Mouse (Mus musculus): ENCODE results near the gene Lrrc17. TPM values are rescaled to one million over a fixed set of nuclear protein-coding genes. Genes with fewer than 3 reads are reported as not detected.
"Not testable (repeated sequence)": the region's sequence is repeated elsewhere in the genome, so short reads cannot be mapped to it uniquely, and the experiment has no call there.

Lrrc17 gene
- total RNA-seq, 2 experiments from 2014 or later = 9.8 to 14.3 TPM

DNA sequence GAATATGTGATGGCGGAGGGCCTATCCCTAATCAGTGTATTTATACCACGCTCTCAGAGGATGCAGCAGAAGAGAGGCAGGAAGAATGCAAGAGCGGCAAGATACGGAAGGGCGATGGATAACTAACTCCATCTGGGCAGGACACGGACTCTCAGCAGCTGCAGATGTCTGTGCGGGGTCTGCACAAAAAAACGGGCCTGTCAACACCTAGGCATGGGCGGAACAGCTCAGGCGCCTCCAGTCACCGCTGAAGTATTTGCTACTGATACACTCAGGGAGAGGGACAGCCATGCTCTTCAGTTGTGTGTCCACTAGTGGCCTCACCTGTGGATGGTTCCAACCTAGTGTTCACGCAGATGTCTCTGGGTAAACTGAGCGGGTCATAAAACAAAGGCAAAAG lies 44.9 kb downstream of the Lrrc17 start:
- intact Hi-C loops (cut with DNase I; ENCODE audit: low total_unique reads) = loop anchor here (5.0 to 10.0 kb wide), 2 partner anchors 156 to 323 kb away; no protein-coding TSS in a partner anchor

GRCm38 (mm10) chr5:21592106-21592505 lies 48.7 kb downstream of the Lrrc17 start:
- intact Hi-C loops (cut with DNase I; ENCODE audit: low total_unique reads) = no loop called here
- no peak for DNase-seq

More for the DNA sequence above, 44.9 kb downstream of the Lrrc17 start:
- DNase-seq = peak; percentile 5

- DNase-seq = no peak
- intact Hi-C loops (cut with DNase I; ENCODE audit: low total_unique reads) = no loop called here
Observed at GRCm38 (mm10) chr5:21593201-21593709, 49.9 kb downstream of the Lrrc17 start.

DNA sequence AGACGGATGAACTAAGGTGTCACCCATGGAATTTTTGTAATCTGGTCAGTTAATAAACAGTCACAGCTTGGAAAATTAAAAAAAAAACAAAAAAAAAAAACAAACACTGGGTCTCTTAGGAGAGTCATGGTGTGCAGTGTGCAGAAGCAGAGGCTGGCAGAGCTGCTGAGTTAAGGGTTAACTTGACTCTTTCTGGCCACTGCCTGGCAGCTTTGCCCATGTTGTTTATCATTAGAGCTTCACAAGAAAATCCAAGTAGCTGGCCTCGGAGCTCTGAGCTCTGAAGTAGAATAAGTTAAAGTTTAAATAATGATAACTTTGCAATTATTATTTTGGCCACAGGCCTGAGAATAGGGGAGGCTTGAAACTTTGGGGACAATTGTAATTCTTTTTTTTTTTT lies 56.2 kb downstream of the Lrrc17 start:
- intact Hi-C loops (cut with DNase I; ENCODE audit: low total_unique reads); DNase-seq: not testable (repeated sequence)

DNA sequence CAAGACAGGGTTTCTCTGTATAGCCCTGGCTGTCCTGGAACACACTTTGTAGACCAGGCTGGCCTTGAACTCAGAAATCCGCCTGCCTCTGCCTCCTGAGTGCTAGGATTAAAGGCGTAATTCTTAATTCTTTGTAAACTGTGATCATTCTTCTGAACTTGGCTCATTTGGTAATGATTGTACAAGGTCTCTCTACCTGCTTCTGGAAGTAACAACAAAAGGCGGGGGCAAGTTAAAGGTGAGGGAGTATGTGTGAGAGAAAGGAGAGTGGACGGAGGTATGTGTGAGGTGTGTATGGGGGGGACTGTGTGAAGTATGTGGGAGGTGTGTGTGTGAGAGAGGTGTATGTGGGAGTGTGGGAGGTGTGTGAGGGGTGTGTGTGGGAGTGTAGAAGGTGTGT lies 56.6 kb downstream of the Lrrc17 start:
- no peak for DNase-seq
- intact Hi-C loops (cut with DNase I; ENCODE audit: low total_unique reads) = no loop called here

- intact Hi-C loops (cut with DNase I; ENCODE audit: low total_unique reads) = no loop called here
- DNase-seq = no peak
Observed at GRCm38 (mm10) chr5:21605936-21606335, 62.6 kb downstream of the Lrrc17 start.

DNA sequence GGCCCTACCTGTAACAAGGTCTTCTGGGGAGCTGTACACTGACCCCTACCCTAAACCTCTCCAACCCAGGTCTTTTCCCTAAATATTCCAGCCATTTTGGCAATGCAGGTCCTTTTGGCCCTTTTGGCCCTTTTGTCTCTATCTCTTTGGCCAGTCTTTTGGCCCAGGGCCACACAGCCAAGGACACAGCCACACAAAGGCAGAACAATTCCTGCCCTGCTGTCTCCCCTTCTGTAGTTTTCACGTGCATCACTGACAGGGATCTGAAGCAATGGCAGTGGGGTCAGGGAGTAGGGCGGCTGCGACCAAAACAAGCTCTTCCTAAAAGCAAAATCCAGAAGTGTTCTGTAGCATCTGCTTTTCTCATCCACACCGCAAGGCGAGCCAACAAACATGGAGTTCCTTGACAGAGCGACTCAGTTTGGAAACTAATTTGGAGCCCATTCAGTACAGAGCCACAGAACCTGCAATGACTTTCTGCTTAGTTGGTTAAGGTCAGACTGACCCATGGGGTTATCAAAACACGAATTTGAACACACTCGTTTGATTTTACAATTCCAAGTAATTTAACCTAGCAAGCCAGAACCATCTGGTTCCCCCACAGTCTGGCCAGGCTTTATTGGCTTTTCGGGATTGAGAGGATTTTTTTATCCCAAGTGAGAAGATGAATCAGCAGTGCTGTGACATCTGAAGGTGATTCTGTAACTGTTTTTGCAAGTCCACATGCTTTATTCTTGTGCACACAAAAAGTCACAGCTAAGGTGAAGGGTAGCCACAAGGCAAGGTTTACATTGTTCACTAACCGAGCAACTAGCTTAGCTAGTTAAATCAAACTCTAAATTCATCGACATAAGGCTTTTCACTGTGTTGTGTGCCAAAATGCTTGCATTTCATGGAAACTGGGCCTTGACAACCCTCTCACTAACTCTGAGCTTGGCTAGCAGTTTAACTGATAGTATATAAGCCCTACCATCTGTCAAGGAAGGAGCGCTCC lies 65.2 kb downstream of the Lrrc17 start:
- intact Hi-C loops (cut with DNase I; ENCODE audit: low total_unique reads) = no loop called here
- peak; percentile 49 for DNase-seq

- intact Hi-C loops (cut with DNase I; ENCODE audit: low total_unique reads) = no loop called here
- DNase-seq = no peak
Observed at GRCm38 (mm10) chr5:21610996-21611395, 67.6 kb downstream of the Lrrc17 start.

DNA sequence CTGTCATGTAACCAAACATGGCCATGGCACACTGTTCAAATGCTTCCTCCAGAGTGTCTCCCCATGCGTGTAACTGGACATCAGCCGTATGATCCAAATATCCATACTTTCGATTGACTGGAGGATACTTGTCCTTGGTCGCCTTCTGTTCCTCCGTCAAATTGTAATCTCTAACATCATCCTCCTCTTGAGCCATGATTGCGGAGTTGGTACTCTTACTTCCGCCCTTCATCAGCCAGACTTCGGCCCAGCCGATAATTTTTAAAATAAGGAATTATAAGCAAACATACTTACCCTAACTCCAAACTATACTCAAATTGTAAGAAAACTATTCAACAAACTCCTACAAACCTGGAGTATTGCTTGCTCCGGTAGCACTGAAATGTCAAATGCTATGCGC lies 70.9 kb downstream of the Lrrc17 start:
- intact Hi-C loops (cut with DNase I; ENCODE audit: low total_unique reads); DNase-seq: not testable (repeated sequence)

DNA sequence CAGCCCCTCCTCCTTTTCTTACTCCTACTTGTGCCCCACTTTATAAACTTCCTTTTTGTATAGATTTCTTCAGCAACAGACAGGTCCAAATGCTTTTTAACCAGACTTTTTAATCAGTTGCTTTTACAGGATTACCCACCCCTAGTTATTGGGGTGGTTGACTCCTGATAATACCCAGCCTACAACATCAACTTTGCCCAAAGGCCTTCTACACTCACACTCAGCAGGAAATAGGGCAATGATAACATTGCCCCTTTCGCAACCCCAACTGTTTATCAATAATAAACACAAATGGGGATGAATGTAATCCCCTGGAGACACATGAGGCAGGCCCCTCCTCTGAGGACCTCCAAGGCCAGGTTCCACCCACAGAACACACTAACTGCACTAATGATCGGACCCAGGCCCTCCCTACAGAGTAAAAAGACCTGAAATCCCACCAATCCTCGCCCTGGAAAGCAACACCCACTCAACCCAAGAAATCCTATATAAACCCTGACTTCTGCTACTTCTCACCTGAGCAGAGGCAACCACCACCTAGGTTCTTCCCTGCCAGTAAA lies 73.2 kb downstream of the Lrrc17 start:
- no peak for DNase-seq
- intact Hi-C loops (cut with DNase I; ENCODE audit: low total_unique reads) = no loop called here

Other genes starting within 250 kb of the Lrrc17 start
- gene Fgl2, start 170.9 kb upstream of the Lrrc17 start, total RNA-seq (2021) = 1 to 10 TPM; 5.7 to 6.1 TPM
- gene Ccdc146, start 118.9 kb upstream of the Lrrc17 start, total RNA-seq (2021) = 1 to 10 TPM; 1.5 to 1.6 TPM
- 1 to 10 TPM; 5.9 to 6.5 TPM for gene Fam185a, start 118.6 kb upstream of the Lrrc17 start, total RNA-seq (2021)
- gene Fbxl13, start 102.1 kb downstream of the Lrrc17 start, total RNA-seq (2021) = under 1 TPM; 0.16 to 0.22 TPM
- gene Armc10, start 102.3 kb downstream of the Lrrc17 start, total RNA-seq (2021) = 1 to 10 TPM; 6.2 to 6.8 TPM
- 1 to 10 TPM; 8.6 to 9.5 TPM for gene Napepld, start 157.8 kb downstream of the Lrrc17 start, total RNA-seq (2021)
- 100 to 1,000 TPM; 124 to 132 TPM for gene Pmpcb, start 193.6 kb downstream of the Lrrc17 start, total RNA-seq (2021)
- 10 to 100 TPM; 13.2 to 13.6 TPM for gene Dnajc2, start 241.7 kb downstream of the Lrrc17 start, total RNA-seq (2021)
- gene Psmc2, start 241.7 kb downstream of the Lrrc17 start, total RNA-seq (2021) = 100 to 1,000 TPM in 1 of 2 experiments, 10 to 100 TPM in 1; 99.4 to 102 TPM